Mouse (Mus musculus) lung, postnatal 0 days (tissue): Measurements from ENCODE around the gene Shb. TPM values are rescaled to one million over a fixed set of nuclear protein-coding genes. Genes with fewer than 3 reads are reported as not detected.

Source experiments
- ATAC-seq: fragments of 200-750 bp; cut with Nextera tagmentation; 2 replicates; pipeline ENCODE4 v1.8.0; 2017; ENCODE audit warnings: moderate library complexity
- DNase-seq: peaks from one replicate; pipeline ENCODE4 v3.0.0-alpha.2; 2016; ENCODE audit warnings: low spot score
- H3K27ac ChIP-seq: fragments of 300-500 bp; sonication (generic); 2 replicates; pipeline ENCODE4 v1.5.1; 2014; ENCODE audit warnings: antibody characterized with exemption, mild to moderate bottlenecking, low read length, mixed read lengths
- H3K27me3 ChIP-seq: fragments of 300-500 bp; sonication (generic); replicated peaks from 2 replicates; pipeline ENCODE4 v1.6.1; 2014; ENCODE audit warnings: low read length, mixed read lengths; ENCODE audit not compliant: insufficient read depth
- H3K36me3 ChIP-seq: fragments of 300-500 bp; sonication (generic); 2 replicates; pipeline ENCODE4 v1.6.1; 2014; ENCODE audit warnings: low read length, mixed read lengths; ENCODE audit not compliant: insufficient read depth
- H3K4me1 ChIP-seq: fragments of 300-500 bp; sonication (generic); 2 replicates; pipeline ENCODE4 v1.6.1; 2014; ENCODE audit warnings: antibody characterized with exemption, low read depth, low read length, mixed read lengths; ENCODE audit not compliant: insufficient read depth
- H3K4me2 ChIP-seq: fragments of 300-500 bp; sonication (generic); replicated peaks from 2 replicates; pipeline ENCODE4 v1.6.1; 2014; ENCODE audit warnings: low read depth, mild to moderate bottlenecking, low read length, moderate library complexity, mixed read lengths
- H3K4me3 ChIP-seq: fragments of 300-500 bp; sonication (generic); 2 replicates; pipeline ENCODE4 v1.5.1; 2014; ENCODE audit warnings: low read depth, low read length
- H3K9ac ChIP-seq: fragments of 300-500 bp; sonication (generic); replicated peaks from 2 replicates; pipeline ENCODE4 v1.6.1; 2014; ENCODE audit warnings: low read depth, mild to moderate bottlenecking
- H3K9me3 ChIP-seq: fragments of 300-500 bp; sonication (generic); 2 replicates; pipeline ENCODE4 v1.6.1; 2016; ENCODE audit warnings: low read length, mixed read lengths
- CTCF ChIP-seq: IDR thresholded peaks from 2 replicates; pipeline ENCODE4 v1.5.1; 2016; ENCODE audit warnings: antibody characterized with exemption, mild to moderate bottlenecking
- EP300 ChIP-seq: IDR thresholded peaks from 2 replicates; pipeline ENCODE4 v1.6.1; 2016; ENCODE audit warnings: antibody characterized with exemption, mild to moderate bottlenecking, control low read depth
- WGBS: fragments of 180-500 bp; shearing (Covaris S2); extraction: QIAGEN DNeasy Blood & Tissue Kit; methylation state at CpG from one replicate; pipeline ENCODE4 v1.1.7; 2014; 5-methylcytosine and 5-hydroxymethylcytosine counted together
- microRNA-seq: library from miRNA; unstranded; fragments of <30 nt; microRNA quantifications from one replicate; pipeline ENCODE4, GENCODE M21; 2016
- polyA plus RNA-seq: library from polyadenylated mRNA; unstranded; fragments of >200 nt; fragmentation: Nextera tagmentation; extraction: Ambion mirVana; gene quantifications from 2 replicates; pipeline ENCODE4 v1.2.1, GENCODE M21; 2015

The Shb gene
- polyA plus RNA-seq, 1 experiment from 2014 or later = 7.1 TPM

DNA sequence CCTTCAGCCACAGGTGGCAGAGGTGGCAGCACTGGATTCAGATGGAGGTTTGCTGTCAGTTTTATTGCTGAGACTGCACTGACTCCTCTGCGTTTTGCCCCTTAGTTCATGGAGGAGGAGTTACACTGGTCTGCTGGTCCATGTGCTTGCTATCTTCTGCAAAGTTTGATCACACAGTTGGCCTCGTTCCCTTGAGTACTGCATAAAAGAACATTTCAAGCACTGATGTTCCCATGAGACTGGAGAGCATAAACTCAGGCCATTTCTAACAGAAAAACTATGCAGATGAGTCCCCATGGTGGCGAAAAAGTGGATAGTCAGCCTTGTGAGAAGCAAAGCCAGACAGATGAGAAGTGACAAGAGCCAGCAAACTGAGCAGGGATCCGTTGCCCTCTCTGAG lies 155.7 kb downstream of the Shb start:
- Histone ChIP-seq H3K4me3 (no peak overlapping the region), H3K9ac (no peak overlapping the region), H3K27ac (no peak overlapping the region), H3K36me3 (peaks cover 27% of the 10 kb centered on the region), H3K27me3 (no peaks in the 10 kb centered on the region), H3K4me2 (no peak overlapping the region), H3K9me3 (no peaks in the 10 kb centered on the region), H3K4me1 (no peaks in the 10 kb centered on the region)
- DNase-seq (no peak), ATAC-seq (no peak)
- no peak for TF ChIP-seq EP300
- TF ChIP-seq CTCF = no peak
- 83% methylated on average over 4 of the region's 4 CpGs for WGBS

DNA sequence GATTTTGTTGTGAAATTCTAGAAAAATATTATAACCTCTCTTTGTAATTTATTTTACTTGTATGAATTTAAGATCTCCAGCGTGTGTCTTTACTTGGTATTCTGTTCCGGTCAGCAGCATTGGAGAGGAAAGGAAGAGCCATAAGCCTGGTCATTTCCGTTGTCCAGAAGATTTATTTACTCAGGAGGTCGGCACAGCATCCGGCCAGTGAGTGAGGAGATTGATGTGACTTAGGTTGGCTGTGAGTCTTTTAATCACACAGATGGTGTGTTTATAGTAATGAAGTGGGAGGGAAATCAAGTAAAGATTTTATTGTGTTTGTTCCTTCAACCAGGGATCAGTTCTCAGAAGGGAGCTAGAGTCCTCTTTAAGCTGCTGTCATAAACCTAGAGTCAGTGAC lies 157.4 kb downstream of the Shb start:
- peaks cover 31% of the 10 kb centered on the region for H3K36me3 ChIP-seq
- DNase-seq (peak; percentile 38), ATAC-seq (no peak)
- no peak overlapping the region for H3K4me2 ChIP-seq
- H3K9me3 ChIP-seq = no peaks in the 10 kb centered on the region
- no peak for TF ChIP-seq CTCF
- peak; percentile 54; the same call in 1 of the 2 replicates for TF ChIP-seq EP300
- no peak overlapping the region for H3K4me3 ChIP-seq
- H3K9ac ChIP-seq = no peak overlapping the region
- H3K27ac ChIP-seq = no peak overlapping the region
- whole genome bisulfite sequencing = 53% methylated on average over 5 of the region's 5 CpGs
- no peaks in the 10 kb centered on the region for H3K4me1 ChIP-seq
- no peaks in the 10 kb centered on the region for H3K27me3 ChIP-seq

Small RNA genes lying within 50 kb of the gene (microRNA-seq; reads per million reads assigned to microRNA genes)
- gene Gm22518 (not detected), gene Gm25692 (not detected)

Other genes with a start within 250 kb of the Shb start
- 12.0 and 14.8 TPM in 2 replicates for gene Trmt10b, start 235.3 kb downstream of the Shb start, polyA plus RNA-seq
- 12.3 and 12.8 TPM in 2 replicates for gene Dcaf10, start 190.4 kb downstream of the Shb start, polyA plus RNA-seq
- 44.5 and 45.2 TPM in 2 replicates for gene Exosc3, start 189.7 kb downstream of the Shb start, polyA plus RNA-seq
- gene Slc25a51, start 123.7 kb downstream of the Shb start, polyA plus RNA-seq = 59.4 and 69.4 TPM in 2 replicates